Mouse (Mus musculus) forebrain, embryonic 13.5 days (tissue): ENCODE measurements at regions not wholly inside any gene's neighbourhood (a gene's known extent, or its start where the extent isn't known, plus 50 kb on each side); places are given as distances from the start of the nearest gene placed in this dataset.

Experiments
- ATAC-seq: fragments of 200-750 bp; cut with Nextera tagmentation; 2 replicates; pipeline ENCODE4 v1.8.0; 2017
- H3K27ac ChIP-seq: fragments of 300-500 bp; sonication (generic); 2 replicates; pipeline ENCODE4 v1.5.1; 2015; ENCODE audit warnings: inconsistent platforms, mild to moderate bottlenecking, moderate library complexity
- H3K27me3 ChIP-seq: fragments of 300-500 bp; sonication (generic); 2 replicates; pipeline ENCODE4 v1.6.1; 2015; ENCODE audit warnings: mild to moderate bottlenecking, inconsistent platforms
- H3K36me3 ChIP-seq: fragments of 300-500 bp; sonication (generic); 2 replicates; pipeline ENCODE4 v1.6.1; 2015; ENCODE audit warnings: mild to moderate bottlenecking, inconsistent platforms; ENCODE audit not compliant: poor library complexity, severe bottlenecking
- H3K4me1 ChIP-seq: fragments of 300-500 bp; sonication (generic); 2 replicates; pipeline ENCODE4 v1.6.1; 2015; ENCODE audit warnings: inconsistent platforms
- H3K4me2 ChIP-seq: fragments of 300-500 bp; sonication (generic); 2 replicates; pipeline ENCODE4 v1.6.1; 2015; ENCODE audit warnings: inconsistent platforms, mild to moderate bottlenecking, moderate library complexity
- H3K4me3 ChIP-seq: fragments of 300-500 bp; sonication (generic); 2 replicates; pipeline ENCODE4 v1.5.1; 2015; ENCODE audit warnings: mild to moderate bottlenecking, inconsistent platforms
- H3K9ac ChIP-seq: fragments of 300-500 bp; sonication (generic); 2 replicates; pipeline ENCODE4 v1.6.1; 2015; ENCODE audit warnings: mild to moderate bottlenecking, inconsistent platforms
- H3K9me3 ChIP-seq: fragments of 300-500 bp; sonication (generic); replicated peaks from 2 replicates; pipeline ENCODE4 v1.6.1; 2016; ENCODE audit warnings: inconsistent platforms
- WGBS: fragments of 180-500 bp; shearing (Covaris S2); methylation state at CpG from one replicate; pipeline ENCODE4 v1.1.7; 2015; 5-methylcytosine and 5-hydroxymethylcytosine counted together

- H3K4me2 ChIP-seq: peak overlapping the region; percentile 54
- 46% methylated on average over 12 of the region's 12 CpGs for WGBS
- H3K9ac ChIP-seq: peak overlapping the region; percentile 41; the same call in 1 of the 2 replicates
- H3K27ac ChIP-seq: no peak overlapping the region
- H3K4me3 ChIP-seq: peak overlapping the region; percentile 30
- peaks cover 15% of the 10 kb centered on the region; the same call in 1 of the 2 replicates for H3K4me1 ChIP-seq
- no peaks in the 10 kb centered on the region for H3K36me3 ChIP-seq
- H3K27me3 ChIP-seq: 0 out of 2 replicates have a peak, but pooled peaks cover 3% of the 10 kb centered on the region
- no peaks in the 10 kb centered on the region for H3K9me3 ChIP-seq
- no peak for ATAC-seq
Observed at GRCm38 (mm10) chr9:118341401-118341800, 136.6 kb upstream of the Eomes start.

- no peaks in the 10 kb centered on the region for H3K4me1 ChIP-seq
- H3K36me3 ChIP-seq: no peaks in the 10 kb centered on the region
- H3K4me2 ChIP-seq: no peak overlapping the region
- WGBS: 93% methylated on average over 10 of the region's 10 CpGs
- no peaks in the 10 kb centered on the region for H3K27me3 ChIP-seq
- no peaks in the 10 kb centered on the region for H3K9me3 ChIP-seq
- no peak overlapping the region for H3K4me3 ChIP-seq
- H3K27ac ChIP-seq: no peak overlapping the region
- H3K9ac ChIP-seq: no peak overlapping the region
- ATAC-seq: no peak
Observed at GRCm38 (mm10) chr9:118354911-118355310, 123.1 kb upstream of the Eomes start.

GRCm38 (mm10) chr9:118357406-118357805 lies 120.6 kb upstream of the Eomes start:
- Histone ChIP-seq H3K4me1 (no peaks in the 10 kb centered on the region), H3K9me3 (no peaks in the 10 kb centered on the region), H3K36me3 (no peaks in the 10 kb centered on the region), H3K27me3 (no peaks in the 10 kb centered on the region), H3K4me3 (no peak overlapping the region), H3K9ac (no peak overlapping the region), H3K4me2 (no peak overlapping the region), H3K27ac (no peak overlapping the region)
- no peak for ATAC-seq
- WGBS: 94% methylated on average over 8 of the region's 8 CpGs

- Histone ChIP-seq H3K27me3 (no peaks in the 10 kb centered on the region), H3K27ac (no peak overlapping the region), H3K36me3 (no peaks in the 10 kb centered on the region), H3K4me2 (no peak overlapping the region), H3K4me3 (no peak overlapping the region), H3K9me3 (no peaks in the 10 kb centered on the region), H3K9ac (no peak overlapping the region), H3K4me1 (no peaks in the 10 kb centered on the region)
- no peak for ATAC-seq
- 96% methylated on average over 2 of the region's 2 CpGs for WGBS
Observed at GRCm38 (mm10) chr9:118363929-118364328, 114.1 kb upstream of the Eomes start.

GRCm38 (mm10) chr9:118365431-118365830 lies 112.6 kb upstream of the Eomes start:
- H3K27me3 ChIP-seq: no peaks in the 10 kb centered on the region
- WGBS: 86% methylated on average over 9 of the region's 9 CpGs
- no peak overlapping the region for H3K9ac ChIP-seq
- no peak overlapping the region for H3K4me3 ChIP-seq
- no peaks in the 10 kb centered on the region for H3K36me3 ChIP-seq
- H3K4me1 ChIP-seq: no peaks in the 10 kb centered on the region
- no peak overlapping the region for H3K4me2 ChIP-seq
- no peak overlapping the region for H3K27ac ChIP-seq
- no peak for ATAC-seq
- no peaks in the 10 kb centered on the region for H3K9me3 ChIP-seq

- Histone ChIP-seq H3K36me3 (no peaks in the 10 kb centered on the region), H3K27ac (no peak overlapping the region), H3K27me3 (no peaks in the 10 kb centered on the region), H3K9ac (no peak overlapping the region), H3K4me1 (no peaks in the 10 kb centered on the region), H3K4me2 (no peak overlapping the region), H3K4me3 (no peak overlapping the region), H3K9me3 (no peaks in the 10 kb centered on the region)
- ATAC-seq: no peak
- 90% methylated on average over 4 of the region's 4 CpGs for WGBS
Observed at GRCm38 (mm10) chr9:118367314-118367713, 110.7 kb upstream of the Eomes start.

GRCm38 (mm10) chr9:118370581-118370980 lies 107.4 kb upstream of the Eomes start:
- Histone ChIP-seq H3K4me3 (no peak overlapping the region), H3K9ac (no peak overlapping the region), H3K4me2 (no peak overlapping the region), H3K27me3 (no peaks in the 10 kb centered on the region), H3K36me3 (no peaks in the 10 kb centered on the region), H3K9me3 (no peaks in the 10 kb centered on the region), H3K4me1 (no peaks in the 10 kb centered on the region), H3K27ac (no peak overlapping the region)
- 61% methylated on average over 6 of the region's 6 CpGs for WGBS
- ATAC-seq: no peak

- H3K36me3 ChIP-seq: no peaks in the 10 kb centered on the region
- no peak overlapping the region for H3K27ac ChIP-seq
- no peak overlapping the region for H3K9ac ChIP-seq
- WGBS: 86% methylated on average over 5 of the region's 5 CpGs
- ATAC-seq: no peak
- no peaks in the 10 kb centered on the region for H3K4me1 ChIP-seq
- no peak overlapping the region for H3K4me3 ChIP-seq
- no peak overlapping the region for H3K4me2 ChIP-seq
- H3K9me3 ChIP-seq: no peaks in the 10 kb centered on the region
- no peaks in the 10 kb centered on the region for H3K27me3 ChIP-seq
Observed at GRCm38 (mm10) chr9:118374680-118375079, 103.3 kb upstream of the Eomes start.

GRCm38 (mm10) chr9:118379055-118379454 lies 99.0 kb upstream of the Eomes start:
- Histone ChIP-seq H3K27ac (no peak overlapping the region), H3K36me3 (no peaks in the 10 kb centered on the region), H3K27me3 (no peaks in the 10 kb centered on the region), H3K4me3 (no peak overlapping the region), H3K4me2 (no peak overlapping the region), H3K4me1 (no peaks in the 10 kb centered on the region), H3K9me3 (no peaks in the 10 kb centered on the region), H3K9ac (no peak overlapping the region)
- ATAC-seq: no peak
- WGBS: 29% methylated on average over 6 of the region's 6 CpGs

GRCm38 (mm10) chr9:118382532-118382931 lies 95.5 kb upstream of the Eomes start:
- Histone ChIP-seq H3K4me3 (no peak overlapping the region), H3K27ac (no peak overlapping the region), H3K4me2 (no peak overlapping the region), H3K9ac (no peak overlapping the region), H3K4me1 (no peaks in the 10 kb centered on the region), H3K27me3 (0 out of 2 replicates have a peak, but pooled peaks cover 4% of the 10 kb centered on the region), H3K36me3 (no peaks in the 10 kb centered on the region), H3K9me3 (no peaks in the 10 kb centered on the region)
- WGBS: 92% methylated on average over 3 of the region's 3 CpGs
- ATAC-seq: no peak

- H3K4me1 ChIP-seq: peaks cover under 1% of the 10 kb centered on the region; the same call in 1 of the 2 replicates
- no peaks in the 10 kb centered on the region for H3K36me3 ChIP-seq
- H3K4me2 ChIP-seq: no peak overlapping the region
- WGBS: 49% methylated on average over 2 of the region's 2 CpGs
- no peak for ATAC-seq
- peaks cover 18% of the 10 kb centered on the region; the same call in 1 of the 2 replicates for H3K27me3 ChIP-seq
- H3K27ac ChIP-seq: no peak overlapping the region
- no peaks in the 10 kb centered on the region for H3K9me3 ChIP-seq
- no peak overlapping the region for H3K4me3 ChIP-seq
- no peak overlapping the region for H3K9ac ChIP-seq
Observed at GRCm38 (mm10) chr9:118384610-118385009, 93.4 kb upstream of the Eomes start.

- H3K9me3 ChIP-seq: no peaks in the 10 kb centered on the region
- H3K36me3 ChIP-seq: no peaks in the 10 kb centered on the region
- WGBS: 54% methylated on average over 8 of the region's 8 CpGs
- no peak overlapping the region for H3K9ac ChIP-seq
- peaks cover 6% of the 10 kb centered on the region; the same call in 1 of the 2 replicates for H3K4me1 ChIP-seq
- H3K4me3 ChIP-seq: no peak overlapping the region
- peaks cover 23% of the 10 kb centered on the region; the same call in 1 of the 2 replicates for H3K27me3 ChIP-seq
- ATAC-seq: no peak
- H3K27ac ChIP-seq: no peak overlapping the region
- no peak overlapping the region for H3K4me2 ChIP-seq
Observed at GRCm38 (mm10) chr9:118387631-118388030, 90.4 kb upstream of the Eomes start.
